Mouse (Mus musculus) spleen, adult 18-20 months (tissue): Measurements from ENCODE around the gene Prg2.
A peak's percentile ranks its signal among the peaks of the same experiment; 100 is the strongest.

Experiments
- DNase-seq, 2 experiments: peaks; one replicate each; pipeline ENCODE4 v3.0.0; 2022; ENCODE audit warnings: mixed read lengths in 2 of 2

The Prg2 gene

DNA sequence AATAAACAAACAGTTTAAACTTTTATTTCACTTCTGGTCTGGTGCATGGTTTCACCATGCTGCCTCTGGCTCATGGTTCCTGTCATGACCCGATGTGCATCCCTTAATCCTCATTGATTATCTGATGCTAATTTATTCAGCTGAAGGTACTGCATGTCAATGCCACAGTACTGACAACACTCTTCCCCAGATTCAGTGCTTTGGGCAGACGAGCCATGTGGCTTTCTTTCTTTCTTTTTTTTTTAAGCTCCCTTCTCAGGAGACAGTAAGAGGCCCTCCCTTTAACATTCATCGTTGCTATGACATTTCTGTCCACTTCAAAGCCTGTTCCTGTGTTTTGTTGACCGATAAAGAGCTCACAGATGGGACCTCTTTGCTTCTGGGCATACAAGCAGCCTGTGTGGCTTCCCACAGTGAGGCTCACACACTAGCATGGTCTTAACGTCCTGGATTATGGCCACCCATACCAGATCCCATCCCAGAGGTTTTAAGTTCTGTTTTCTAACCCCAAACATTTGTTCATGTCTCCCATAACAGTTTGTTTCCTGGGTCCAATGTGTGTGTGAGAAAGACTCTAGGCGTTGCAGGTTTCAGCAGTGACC lies 17.3 kb upstream of the Prg2 start:
- no peak for DNase-seq

DNA sequence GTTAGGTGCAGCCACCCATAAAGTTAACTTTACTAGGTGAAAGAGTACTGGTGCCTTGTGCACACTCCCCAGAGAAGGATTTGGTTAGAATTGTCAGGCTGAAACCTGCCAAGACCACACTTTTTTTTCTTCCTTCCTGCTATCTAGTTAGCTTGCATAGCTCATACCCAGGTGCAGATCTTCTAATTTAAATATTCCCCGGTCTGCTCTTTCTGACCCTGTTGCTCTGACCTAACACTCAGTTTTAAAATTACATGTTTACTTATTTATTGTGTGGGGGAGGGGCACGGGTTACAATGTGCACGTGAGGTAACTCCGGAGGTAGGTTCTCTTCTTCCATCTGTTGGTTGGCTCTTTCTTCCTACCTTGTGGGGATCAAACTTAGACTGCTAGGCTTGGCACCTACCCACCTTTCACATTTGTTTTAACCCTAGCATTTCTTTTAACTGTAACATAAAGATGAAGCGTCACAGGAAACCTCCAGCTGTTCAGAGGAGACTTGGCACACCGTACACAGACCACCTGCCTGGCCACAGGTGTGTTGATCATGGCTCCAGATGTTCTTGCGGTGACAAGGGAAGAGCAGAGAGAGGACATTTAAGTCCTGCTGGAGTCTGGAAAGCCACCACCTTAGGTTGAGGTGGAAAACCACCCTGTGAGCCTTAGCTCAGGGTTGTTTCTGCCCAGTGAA lies 16.0 kb upstream of the Prg2 start:
- DNase-seq: no peak

DNA sequence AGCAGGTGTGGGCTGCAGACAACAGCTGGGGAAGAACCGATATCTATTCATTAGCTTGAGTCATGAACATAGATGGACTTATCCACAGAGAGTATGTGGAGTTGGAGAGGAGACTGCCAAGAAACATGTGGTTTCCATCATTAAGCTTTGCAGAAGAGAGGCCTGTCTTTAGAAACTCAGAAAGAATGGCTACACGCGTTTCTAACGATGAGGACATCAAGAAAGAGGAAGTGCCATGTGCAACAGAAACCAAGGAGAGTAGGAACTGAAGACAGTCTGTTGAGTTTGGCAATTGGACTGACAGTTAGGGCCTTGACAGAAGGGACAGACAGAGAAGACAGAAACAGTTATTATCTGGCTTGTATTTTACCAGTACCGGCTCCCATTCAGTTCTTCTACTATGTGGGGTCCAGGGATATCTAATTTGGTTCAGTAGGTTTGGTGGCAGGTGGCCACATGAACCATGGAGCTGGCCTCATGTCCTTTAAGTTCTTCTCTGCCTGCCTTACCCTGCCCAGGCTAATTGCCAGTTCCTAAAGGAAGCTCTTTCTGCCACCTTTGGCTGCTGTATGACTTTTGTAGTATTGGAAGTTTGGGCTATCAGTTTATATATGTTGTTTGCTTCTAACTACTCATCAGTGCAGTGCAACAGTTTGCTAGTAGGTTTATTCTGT lies 12.8 kb upstream of the Prg2 start:
- no peak for DNase-seq

DNA sequence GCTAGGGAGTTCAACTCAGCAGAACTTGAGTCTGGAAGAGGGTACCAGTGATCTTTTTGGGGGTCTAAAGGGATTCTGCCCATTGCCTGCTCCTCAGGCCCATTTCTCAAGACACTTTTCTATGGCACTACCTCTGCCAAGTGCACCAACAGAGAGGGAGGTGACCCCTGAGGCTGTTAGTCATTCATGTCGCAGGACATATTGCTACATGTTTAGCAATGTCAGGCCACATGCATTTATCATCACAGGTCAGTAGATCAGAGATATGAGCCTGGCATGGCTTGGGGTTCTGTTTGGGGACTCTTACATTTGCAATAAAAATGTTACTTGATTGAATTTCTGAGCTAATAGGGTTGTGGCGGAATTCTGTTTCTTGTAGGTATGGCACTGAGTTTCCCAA lies 4.7 kb upstream of the Prg2 start:
- DNase-seq: no peak

DNA sequence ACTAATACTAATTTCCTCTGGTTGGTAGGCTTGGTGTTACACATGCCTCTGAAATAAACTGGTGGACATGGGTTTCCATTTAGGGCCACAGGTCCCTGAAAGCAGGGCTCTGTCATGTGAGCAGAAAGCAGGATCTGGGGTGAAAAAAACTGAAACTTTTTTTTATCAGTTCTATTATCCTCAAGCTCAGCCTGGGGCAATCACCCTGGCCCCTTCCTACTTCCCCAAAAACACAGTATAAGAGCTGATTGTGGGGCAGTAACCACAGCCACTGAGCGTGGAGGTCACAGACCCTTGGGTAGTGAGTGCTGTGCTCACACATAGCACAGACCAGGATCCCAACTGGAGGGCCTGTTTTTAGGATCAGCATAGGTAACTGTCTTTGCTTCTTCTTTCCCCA lies 7.7 kb downstream of the Prg2 start, which contains the start of gene Prg3:
TSS of gene Prg3 (plus strand) at position 286 of the 400 bp plus-strand sequence.
- no peak for DNase-seq

DNA sequence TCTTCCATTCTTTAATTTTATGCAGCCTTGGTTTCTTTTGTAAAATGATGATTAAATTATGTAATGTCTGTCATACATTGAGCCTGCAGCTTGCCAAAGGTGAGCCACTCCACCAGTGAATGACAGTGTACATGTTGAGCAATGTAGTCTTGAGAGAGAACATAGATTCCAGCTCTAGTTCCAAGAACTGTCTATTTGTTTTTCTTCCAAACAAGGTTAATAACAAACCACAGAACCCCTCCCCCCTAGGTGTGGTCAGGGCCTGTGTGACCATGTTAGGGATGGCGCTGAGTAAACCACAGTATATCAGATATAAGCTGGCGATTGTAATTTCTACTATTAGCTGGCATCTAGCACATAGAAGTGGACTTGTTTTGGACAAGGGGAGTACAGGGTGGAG lies 16.1 kb downstream of the Prg2 start:
- no peak for DNase-seq

DNA sequence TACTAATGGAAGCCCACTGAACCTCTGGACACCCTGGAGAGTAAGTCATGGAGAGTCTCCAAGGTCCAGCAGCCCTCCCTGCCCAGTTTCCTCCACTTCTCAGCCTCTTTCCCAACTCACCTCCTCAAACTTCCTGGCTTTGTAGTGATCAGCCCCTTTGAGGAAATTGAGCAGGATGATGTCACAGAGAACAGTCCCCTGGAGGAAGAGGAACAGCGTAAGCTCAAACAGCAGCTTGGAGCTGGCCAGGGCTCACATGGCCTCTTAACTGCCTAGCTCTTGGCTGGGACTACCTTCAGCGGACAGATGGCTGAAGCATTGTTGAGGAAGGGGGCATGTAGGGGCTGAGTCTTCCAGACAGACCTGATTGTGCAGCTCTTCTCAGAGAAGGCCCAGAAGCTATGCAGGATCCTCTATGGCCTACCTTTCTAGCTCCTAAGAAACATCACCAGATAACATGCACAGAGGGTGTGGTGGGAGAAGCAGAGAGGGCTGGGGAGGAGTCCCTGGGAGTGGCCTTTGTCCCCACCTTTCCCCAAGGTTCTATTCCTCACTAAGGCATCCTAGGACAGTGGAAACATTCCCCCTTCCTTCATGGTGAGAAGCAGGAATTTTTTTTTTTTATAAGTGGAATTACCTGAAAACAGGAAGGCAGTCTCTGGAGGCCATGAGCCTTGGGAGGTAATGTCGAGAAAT lies 19.4 kb downstream of the Prg2 start:
- no peak for DNase-seq

DNA sequence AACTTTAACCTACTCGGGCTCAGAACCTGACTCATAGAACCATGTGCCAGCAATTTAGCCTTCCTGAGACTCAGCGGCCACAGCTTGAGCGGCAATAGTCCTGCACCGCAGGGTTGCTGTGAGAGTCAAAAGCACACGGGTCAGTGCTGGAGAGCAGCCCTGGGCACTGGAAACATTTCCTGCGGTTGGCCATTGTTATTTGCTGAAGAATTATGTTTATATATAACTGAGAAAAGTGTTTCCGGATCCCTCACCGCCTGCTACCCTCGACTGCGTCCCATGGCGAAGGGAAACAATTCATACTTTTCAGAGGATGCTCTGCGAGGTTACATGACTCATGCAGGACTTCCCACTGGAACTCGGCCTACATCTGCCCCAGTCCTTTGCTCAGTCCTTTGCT lies 21.2 kb downstream of the Prg2 start:
- DNase-seq: no peak

DNA sequence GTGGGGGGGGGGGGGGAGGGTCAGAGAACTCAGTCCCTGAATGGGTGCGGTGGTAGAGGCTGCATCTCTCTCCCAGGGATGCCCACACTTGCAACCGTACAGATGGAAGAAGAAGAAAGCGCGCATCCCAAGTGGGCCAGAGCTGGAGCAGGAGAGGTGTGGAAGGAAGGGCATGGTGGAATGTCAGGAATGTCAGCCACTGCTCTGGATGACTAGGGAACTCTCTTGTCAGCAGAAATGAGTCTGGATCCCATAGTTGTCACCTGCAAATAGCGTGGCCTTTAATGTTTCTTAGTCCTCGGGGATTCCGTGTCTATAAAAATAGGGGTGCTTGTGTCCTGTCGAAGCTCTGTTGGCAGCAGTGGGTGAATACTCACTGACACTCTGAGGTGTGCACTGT lies 22.3 kb downstream of the Prg2 start:
- DNase-seq: no peak

DNA sequence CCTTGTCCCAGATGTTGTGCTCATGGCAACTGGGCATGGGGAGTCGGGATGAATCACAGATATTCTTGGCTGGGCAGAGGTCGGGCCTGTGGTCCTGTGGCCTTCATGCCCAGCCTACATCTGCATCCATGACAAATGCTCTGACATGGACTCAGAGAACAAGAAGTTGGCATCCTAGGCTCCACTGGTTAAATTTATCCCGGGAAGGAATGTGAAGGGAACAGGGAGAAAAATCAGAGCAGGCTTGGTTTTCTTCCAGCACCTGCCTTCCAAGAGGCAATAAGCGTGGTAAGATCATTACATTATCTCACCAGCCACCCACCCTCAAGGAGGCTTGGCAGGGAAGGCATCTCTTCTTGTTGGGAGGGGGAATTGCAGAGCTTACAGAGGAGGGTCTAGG lies 24.1 kb downstream of the Prg2 start:
- no peak for DNase-seq

DNA sequence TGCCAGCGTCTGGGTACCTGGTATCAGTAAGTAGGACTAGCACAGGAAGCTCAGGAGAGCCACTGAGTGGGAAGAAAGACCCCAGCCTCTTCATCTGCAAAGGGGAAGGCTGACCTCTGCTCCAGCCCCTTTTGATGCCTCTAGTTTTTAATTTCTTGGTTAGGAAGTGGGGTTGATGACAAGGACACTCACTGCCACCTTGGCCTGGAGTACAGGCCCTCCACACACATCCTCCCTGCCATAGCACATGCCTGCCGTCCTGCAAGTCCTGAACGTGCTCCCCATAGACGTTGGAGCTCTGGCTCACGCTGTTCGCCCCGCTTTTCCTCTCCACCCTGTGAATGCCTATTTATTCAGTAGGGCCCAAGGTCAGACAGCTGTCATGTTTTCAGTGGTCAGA lies 26.3 kb downstream of the Prg2 start:
- no peak for DNase-seq

DNA sequence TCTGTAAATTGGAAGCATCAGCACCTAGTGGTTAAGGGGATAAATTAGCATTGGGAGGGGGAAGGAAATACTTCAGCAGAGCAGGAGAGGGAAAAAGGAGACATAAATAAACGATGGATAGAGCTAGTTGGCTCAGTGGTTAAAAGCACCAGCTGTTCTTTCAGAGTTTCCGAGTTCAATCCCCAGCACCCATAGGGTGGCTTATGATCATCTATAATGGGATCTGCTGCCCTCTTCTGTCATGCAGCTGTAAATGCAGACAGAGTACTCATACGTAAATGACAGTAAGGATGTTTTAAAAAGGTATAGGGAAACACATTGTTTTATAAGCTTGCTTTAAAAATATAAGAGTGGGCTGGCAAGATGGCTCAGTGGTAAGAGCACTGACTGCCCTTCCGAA lies 27.5 kb downstream of the Prg2 start:
- peak in 1 of 2 experiments; percentile 18 for DNase-seq

DNA sequence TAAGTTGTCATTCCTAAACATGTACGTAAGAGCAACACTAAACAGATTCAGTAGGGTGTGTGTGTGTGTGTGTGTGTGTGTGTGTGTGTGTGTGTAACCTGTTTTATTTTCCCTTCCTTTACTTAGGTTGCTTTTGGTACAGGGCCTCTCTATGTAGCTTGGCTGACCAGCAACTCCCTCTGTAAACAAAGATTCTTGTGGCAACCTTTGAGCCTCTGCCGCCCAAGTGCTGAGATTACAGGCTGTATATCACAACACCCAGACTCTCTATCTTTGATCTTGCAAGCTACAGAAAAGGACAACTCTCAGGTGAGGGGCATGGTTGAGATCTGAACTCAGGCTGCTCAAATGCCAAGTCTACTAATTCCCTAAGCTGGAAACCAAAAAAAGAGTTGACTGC lies 29.0 kb downstream of the Prg2 start:
- no peak for DNase-seq

DNA sequence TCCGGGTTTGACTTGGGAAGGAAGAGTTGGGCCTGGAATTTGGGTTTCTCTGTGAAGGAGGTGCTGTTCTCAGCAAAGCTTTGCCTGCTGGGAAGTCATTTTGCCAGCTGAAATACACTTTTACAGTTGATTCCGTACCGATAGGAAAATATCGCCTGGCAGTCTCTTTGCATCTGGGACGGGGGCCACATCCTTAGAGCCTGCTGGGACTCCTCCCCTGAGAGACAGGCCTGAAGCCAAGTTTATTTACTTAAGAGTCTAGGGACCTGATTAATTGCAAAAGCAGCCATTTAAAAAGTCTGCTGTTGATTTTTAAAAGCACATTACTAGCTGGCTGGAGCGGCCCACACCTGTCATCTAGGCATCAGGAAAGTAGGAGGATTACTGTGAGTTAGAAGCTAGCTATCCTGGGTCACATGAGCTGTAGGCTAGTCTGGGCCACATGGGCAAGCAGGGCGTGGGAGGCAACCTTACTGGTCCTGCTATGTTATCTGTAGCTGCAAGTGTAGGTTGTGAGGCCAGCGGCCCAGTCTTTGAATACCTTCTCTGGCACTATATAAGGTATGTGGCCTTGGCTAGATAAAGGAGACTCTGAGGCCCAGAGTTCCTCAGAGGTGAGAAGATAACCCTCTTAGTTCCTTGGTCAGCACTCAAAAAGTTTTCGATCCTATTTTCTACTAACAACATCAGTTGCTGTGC lies 31.8 kb downstream of the Prg2 start:
- no peak for DNase-seq

DNA sequence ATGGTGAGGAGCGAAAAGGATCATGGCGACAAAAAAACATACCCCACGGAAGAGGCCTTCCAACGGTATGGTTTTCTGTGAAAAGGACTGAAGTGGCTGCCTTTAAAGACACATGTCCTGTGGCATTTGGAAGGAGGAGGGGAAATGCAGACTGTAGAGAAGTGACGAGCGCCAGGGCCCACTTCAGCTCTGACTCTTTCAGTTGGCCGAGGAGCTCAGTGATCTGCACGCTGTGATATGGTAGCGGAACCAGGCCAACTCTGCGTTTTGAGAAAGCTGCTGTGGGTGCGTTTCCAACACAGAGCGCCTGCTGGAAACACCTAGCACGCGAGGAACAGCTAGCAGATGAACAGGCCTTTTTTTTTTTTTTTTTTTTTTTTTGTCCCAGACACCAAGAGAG lies 32.4 kb downstream of the Prg2 start:
- no peak for DNase-seq

DNA sequence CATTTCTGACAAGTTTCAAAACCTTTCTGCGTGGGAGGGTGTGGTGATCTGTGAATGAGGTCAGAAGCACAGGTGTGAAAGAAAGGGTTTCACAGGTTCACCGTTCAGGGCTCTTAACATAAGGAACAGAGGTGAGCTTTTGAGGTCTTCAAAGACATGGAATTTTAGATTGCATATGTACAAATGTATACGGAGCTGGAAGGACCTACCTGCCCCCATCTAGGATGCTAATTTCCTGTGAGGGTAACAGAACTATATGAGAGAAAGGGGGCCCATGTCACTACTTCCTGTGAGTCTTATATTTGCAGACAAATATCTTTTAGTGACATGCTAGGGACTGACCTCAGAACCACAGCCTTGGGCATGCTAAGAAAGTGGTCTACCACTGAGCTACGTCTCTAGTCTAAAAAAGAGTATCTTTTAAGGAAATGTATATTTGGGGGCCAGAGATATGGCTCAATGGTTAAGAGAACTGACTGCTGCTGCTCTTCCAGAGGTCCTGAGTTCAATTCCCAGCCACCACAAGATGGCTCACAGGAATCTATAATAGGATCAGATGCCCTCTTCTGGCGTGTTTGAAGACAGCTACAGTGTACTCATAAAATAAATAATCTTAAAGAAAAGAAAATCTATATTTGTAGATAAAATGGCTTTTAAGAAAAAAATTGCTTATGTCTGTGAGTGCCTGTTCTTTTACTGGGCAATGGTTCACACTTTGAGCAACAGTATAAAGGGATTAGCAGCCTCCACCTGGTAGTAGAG lies 33.7 kb downstream of the Prg2 start:
- no peak for DNase-seq

DNA sequence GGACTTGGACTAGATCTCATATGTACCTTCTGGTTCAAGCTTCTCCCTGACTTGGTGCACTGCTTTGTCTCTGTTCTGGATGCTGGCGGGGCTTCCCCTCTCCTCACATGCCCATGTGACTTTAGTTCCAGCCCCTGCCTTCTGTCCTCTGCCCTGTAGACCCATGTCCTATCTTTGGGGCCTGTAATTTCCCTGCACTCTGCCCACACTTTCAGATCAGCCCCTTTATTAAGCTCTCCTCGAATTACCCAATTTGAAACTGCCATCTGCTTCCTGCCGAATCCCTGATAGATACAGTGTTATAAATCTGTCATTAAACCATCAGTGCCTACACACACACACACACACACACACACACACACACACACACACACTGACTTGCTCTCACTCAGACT lies 34.3 kb downstream of the Prg2 start:
- DNase-seq: no peak

DNA sequence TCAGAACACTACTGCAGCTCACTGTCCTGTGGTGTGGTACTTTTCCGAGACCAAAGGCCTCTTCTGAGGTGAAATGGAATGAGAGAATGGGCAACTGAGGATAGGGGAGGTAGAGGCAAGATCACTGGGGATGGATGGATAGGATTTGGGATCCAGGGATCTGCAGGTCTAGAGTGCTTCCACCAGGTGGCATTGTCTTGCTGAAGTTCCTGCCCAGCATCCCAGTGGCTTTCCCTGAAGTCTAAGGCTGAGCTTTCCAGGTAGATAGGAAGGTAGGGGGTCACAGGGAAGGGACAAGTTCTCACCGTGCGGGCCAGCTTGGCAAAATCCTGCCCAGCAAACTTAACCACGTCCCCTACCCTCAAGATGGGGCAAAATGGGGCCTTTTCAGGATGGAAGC lies 41.8 kb downstream of the Prg2 start:
- no peak for DNase-seq

DNA sequence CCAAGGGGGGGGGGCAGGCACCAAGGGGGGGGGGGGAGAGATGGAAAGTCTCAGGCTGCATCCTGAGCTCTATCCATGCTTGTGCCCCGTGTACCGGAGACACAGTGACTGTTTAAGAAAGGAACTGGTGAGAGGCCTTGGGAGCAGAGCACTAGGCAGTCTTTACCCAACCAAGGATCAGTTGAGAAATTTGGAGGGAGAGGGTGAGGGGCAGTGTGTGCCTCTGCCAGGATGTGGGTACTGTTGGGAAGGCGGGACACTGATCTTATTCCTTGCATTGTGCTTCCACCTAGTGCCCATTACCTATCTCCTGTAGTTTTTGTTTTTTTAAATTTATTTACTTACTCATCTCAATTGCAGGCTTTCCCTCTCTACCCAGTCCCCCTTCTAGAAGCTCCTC lies 45.9 kb downstream of the Prg2 start:
- no peak for DNase-seq

DNA sequence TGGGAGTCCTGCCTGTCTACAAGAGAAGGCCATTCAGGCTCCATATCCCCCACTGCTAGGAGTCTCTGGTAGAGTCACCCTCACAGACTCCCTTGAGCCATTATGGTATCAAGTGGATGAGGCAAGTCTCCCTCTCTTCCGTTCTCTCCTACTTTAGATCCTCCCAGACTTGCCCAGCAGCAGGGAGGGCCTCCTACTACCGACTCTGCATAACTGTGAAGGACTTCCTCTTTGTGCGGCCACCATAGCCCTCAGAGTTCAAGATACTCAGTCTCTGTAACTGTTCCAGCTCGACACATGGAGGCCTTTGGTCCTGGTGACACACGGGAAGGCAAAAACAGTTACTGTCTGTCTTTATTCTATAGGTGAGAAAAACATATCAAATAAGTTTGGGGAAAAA lies 47.0 kb downstream of the Prg2 start:
- no peak for DNase-seq

DNA sequence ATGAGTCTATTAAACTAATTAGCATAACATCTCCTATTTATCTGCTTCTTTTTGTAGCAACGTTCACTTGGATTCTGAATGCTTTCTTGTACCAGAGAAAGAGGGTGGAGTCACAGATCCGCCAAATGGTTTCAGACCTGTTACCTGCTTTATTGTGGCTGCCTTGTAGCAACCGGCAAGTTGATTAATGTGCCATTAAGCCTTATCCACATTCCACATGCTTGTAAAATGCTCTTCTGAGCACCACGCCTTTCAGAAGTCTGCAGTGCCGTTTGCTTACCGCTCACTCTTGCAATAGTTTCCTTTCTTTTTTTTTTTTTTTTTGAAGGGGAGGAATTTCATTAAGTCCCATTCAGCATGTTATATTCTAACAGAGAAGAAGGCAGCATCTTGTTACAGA lies 49.6 kb downstream of the Prg2 start:
- no peak for DNase-seq

DNA sequence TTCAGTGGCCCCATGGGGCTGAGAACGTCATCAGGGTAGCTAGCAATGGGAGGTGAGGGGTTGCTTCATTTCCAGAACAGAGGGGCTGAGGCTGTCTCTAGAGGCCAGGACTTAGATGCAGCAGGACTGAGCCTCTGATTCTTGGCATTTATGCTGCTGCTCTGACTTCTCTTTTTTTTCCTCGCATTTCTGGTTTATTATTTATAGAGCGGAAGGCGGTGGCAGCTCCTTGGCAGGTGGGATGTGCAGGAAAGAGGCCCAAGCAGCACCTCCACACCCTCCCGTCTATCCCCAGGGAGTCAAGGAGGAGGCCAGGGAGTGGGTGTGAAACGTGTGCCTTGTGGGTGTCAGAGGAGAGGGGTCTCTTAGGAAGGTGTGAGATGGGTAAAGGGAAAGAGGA lies 50.7 kb downstream of the Prg2 start:
- DNase-seq: no peak
